Mouse (Mus musculus) midbrain, embryonic 13.5 days (tissue): ENCODE results near the gene Sertad4. TPM values are rescaled to one million over a fixed set of nuclear protein-coding genes. Genes with fewer than 3 reads are reported as not detected.
A peak's percentile ranks its signal among the peaks of the same experiment; 100 is the strongest.

Experiments used
- ATAC-seq: fragments of 200-750 bp; cut with Nextera tagmentation; 2 replicates; pipeline ENCODE4 v1.8.0; 2017; ENCODE audit warnings: mild to moderate bottlenecking, moderate TSS enrichment, moderate library complexity
- H3K27ac ChIP-seq: fragments of 300-500 bp; sonication (generic); 2 replicates; pipeline ENCODE4 v1.5.1; 2015; ENCODE audit warnings: inconsistent platforms, mild to moderate bottlenecking, moderate library complexity
- H3K27me3 ChIP-seq: fragments of 300-500 bp; sonication (generic); 2 replicates; pipeline ENCODE4 v1.6.1; 2015; ENCODE audit warnings: mild to moderate bottlenecking, inconsistent platforms
- H3K36me3 ChIP-seq: fragments of 300-500 bp; sonication (generic); 2 replicates; pipeline ENCODE4 v1.6.1; 2015; ENCODE audit warnings: mild to moderate bottlenecking, inconsistent platforms
- H3K4me1 ChIP-seq: fragments of 300-500 bp; sonication (generic); replicated peaks from 2 replicates; pipeline ENCODE4 v1.6.1; 2015; ENCODE audit warnings: inconsistent platforms
- H3K4me2 ChIP-seq: fragments of 300-500 bp; sonication (generic); replicated peaks from 2 replicates; pipeline ENCODE4 v1.6.1; 2015; ENCODE audit warnings: moderate library complexity, mild to moderate bottlenecking, inconsistent platforms
- H3K4me3 ChIP-seq: fragments of 300-500 bp; sonication (generic); replicated peaks from 2 replicates; pipeline ENCODE4 v1.5.1; 2015; ENCODE audit warnings: mild to moderate bottlenecking, inconsistent platforms
- H3K9ac ChIP-seq: fragments of 300-500 bp; sonication (generic); replicated peaks from 2 replicates; pipeline ENCODE4 v1.6.1; 2015; ENCODE audit warnings: mild to moderate bottlenecking, inconsistent platforms
- H3K9me3 ChIP-seq: fragments of 300-500 bp; sonication (generic); 2 replicates; pipeline ENCODE4 v1.6.1; 2016; ENCODE audit warnings: mild to moderate bottlenecking, inconsistent platforms
- WGBS: fragments of 180-500 bp; shearing (Covaris S2); methylation state at CpG from one replicate; pipeline ENCODE4 v1.1.7; 2015; 5-methylcytosine and 5-hydroxymethylcytosine counted together
- polyA plus RNA-seq: library from polyadenylated mRNA; unstranded; fragments of >200 nt; fragmentation: Nextera tagmentation; extraction: Ambion mirVana; gene quantifications from 2 replicates; pipeline ENCODE4 v1.2.1, GENCODE M21; 2015

Gene Sertad4
- 33.2 and 38.7 TPM in 2 replicates for polyA plus RNA-seq

- Histone ChIP-seq H3K9ac (peak within 1 kb of the TSS; percentile 97), H3K36me3 (no peaks in the 10 kb centered on the region), H3K4me1 (peaks cover 54% of the 10 kb centered on the region), H3K4me3 (peak within 1 kb of the TSS; percentile 73), H3K9me3 (no peaks in the 10 kb centered on the region), H3K4me2 (peak within 1 kb of the TSS; percentile 87), H3K27me3 (peaks cover 27% of the 10 kb centered on the region), H3K27ac (peak within 1 kb of the TSS; percentile 97)
- WGBS: under 1% methylated on average over 70 of the region's 75 CpGs
- ATAC-seq: peak; percentile 61
These were observed at the start of gene Sertad4 for GRCm38 (mm10) chr1:192855474-192856230. Gene Sertad4, minus strand, starts transcription at chr1:192855756.

DNA sequence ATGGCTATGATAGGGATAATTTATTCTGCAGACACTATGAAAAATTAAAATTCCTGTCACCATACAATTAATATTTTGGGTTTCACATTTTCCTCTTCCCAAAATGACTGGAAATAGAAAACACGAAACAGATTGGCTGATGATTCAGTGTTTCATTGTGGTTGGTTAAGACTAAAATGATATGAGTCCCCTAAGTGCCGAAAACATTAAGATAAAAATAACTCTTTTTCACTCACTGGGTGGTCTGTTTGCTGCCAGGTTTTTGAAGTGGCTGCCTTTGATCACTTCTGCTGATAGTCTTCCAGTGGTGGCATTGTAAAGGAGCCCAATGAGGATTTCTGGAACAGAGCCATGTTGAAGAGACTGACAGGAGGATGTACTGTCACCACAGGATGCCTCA lies 46.0 kb upstream of the Sertad4 start:
- no peak overlapping the region for H3K9ac ChIP-seq
- no peaks in the 10 kb centered on the region for H3K9me3 ChIP-seq
- no peak overlapping the region for H3K4me3 ChIP-seq
- 93% methylated on average over 2 of the region's 2 CpGs for WGBS
- H3K4me1 ChIP-seq: no peaks in the 10 kb centered on the region
- H3K27me3 ChIP-seq: no peaks in the 10 kb centered on the region
- H3K36me3 ChIP-seq: peaks cover 8% of the 10 kb centered on the region; the same call in 1 of the 2 replicates
- H3K27ac ChIP-seq: no peak overlapping the region
- no peak overlapping the region for H3K4me2 ChIP-seq
- no peak for ATAC-seq

- Histone ChIP-seq H3K27ac (no peak overlapping the region), H3K9me3 (no peaks in the 10 kb centered on the region)
- WGBS: 85% methylated on average over 3 of the region's 3 CpGs
These were observed 45.4 kb upstream of the Sertad4 start for GRCm38 (mm10) chr1:192900913-192901312.

GRCm38 (mm10) chr1:192898742-192899141 lies 43.2 kb upstream of the Sertad4 start:
- H3K9ac ChIP-seq: no peak overlapping the region
- ATAC-seq: no peak
- peaks cover 13% of the 10 kb centered on the region; the same call in 1 of the 2 replicates for H3K36me3 ChIP-seq
- 17% methylated on average over 2 of the region's 2 CpGs for WGBS
- no peak overlapping the region for H3K4me3 ChIP-seq
- H3K27me3 ChIP-seq: no peaks in the 10 kb centered on the region
- no peak overlapping the region for H3K4me2 ChIP-seq
- no peak overlapping the region for H3K27ac ChIP-seq
- H3K4me1 ChIP-seq: no peaks in the 10 kb centered on the region
- H3K9me3 ChIP-seq: no peaks in the 10 kb centered on the region

More at GRCm38 (mm10) chr1:192900913-192901312, 45.4 kb upstream of the Sertad4 start:
- Histone ChIP-seq H3K4me3 (no peak overlapping the region), H3K9ac (no peak overlapping the region), H3K4me2 (no peak overlapping the region), H3K4me1 (no peaks in the 10 kb centered on the region), H3K36me3 (peaks cover 13% of the 10 kb centered on the region; the same call in 1 of the 2 replicates), H3K27me3 (no peaks in the 10 kb centered on the region)
- ATAC-seq: no peak

DNA sequence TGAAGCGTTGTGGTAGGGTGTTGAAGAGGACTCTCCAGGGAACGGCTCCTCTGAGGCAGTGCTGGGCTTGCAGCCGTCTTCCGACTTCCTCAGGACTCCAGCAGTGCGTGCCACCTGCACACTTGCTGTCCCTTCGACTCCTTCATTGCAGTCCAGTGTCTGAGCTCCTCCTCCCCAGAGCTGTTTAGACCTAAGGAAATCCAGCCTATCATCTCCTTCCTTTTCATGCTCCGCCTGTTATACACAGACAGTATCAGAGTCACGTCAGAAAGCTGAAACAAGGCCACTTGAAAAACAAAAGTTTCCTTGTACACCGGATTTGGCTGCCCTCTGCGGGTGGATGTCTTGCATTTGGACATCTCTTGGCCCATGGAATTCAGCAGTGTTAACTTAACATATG lies 41.7 kb upstream of the Sertad4 start:
- H3K4me2 ChIP-seq: no peak overlapping the region
- WGBS: 68% methylated on average over 10 of the region's 10 CpGs
- no peaks in the 10 kb centered on the region for H3K4me1 ChIP-seq
- no peak overlapping the region for H3K9ac ChIP-seq
- no peak overlapping the region for H3K27ac ChIP-seq
- no peaks in the 10 kb centered on the region for H3K9me3 ChIP-seq
- H3K36me3 ChIP-seq: peaks cover 13% of the 10 kb centered on the region; the same call in 1 of the 2 replicates
- no peaks in the 10 kb centered on the region for H3K27me3 ChIP-seq
- no peak for ATAC-seq
- no peak overlapping the region for H3K4me3 ChIP-seq

DNA sequence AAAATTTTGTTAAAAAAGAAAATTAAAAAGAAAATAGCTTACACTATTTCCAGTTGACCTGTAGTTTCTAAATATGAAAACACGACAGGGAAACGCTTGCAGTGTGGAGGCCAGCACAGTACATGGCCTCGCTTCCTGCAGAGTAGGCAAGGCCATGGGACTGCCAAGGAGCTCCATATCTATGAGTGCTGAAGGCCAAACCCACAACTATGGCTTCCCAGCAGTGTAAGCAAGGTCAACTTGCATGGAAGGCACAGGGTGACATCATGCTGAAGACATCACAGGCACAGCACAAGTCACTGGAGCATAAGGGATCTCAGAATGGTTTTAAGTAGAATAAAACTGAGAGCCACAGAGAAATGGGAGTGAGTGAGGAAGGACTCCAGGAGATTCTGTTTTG lies 40.5 kb upstream of the Sertad4 start:
- ATAC-seq: no peak

DNA sequence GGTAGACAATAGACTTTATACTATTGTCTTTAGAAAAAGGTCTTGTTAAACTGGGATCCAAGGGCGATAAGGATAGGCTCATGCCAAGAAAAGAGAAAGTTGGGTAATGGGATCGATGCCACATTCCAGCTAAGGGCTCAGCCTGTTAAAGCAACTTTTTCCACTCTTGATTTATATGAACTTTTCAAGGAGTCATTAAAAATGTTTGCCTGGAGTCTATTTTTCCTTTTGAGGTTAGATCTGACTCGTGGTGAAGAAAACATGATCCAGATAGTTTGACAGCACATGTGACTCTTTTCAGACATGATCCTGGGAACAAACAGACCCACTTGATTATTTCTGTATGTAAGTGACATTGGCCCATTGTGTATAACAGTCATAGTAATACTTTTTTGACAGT lies 35.2 kb upstream of the Sertad4 start:
- Histone ChIP-seq H3K4me3 (no peak overlapping the region), H3K9ac (no peak overlapping the region), H3K27ac (no peak overlapping the region), H3K4me1 (no peaks in the 10 kb centered on the region), H3K9me3 (no peaks in the 10 kb centered on the region), H3K27me3 (no peaks in the 10 kb centered on the region), H3K36me3 (no peaks in the 10 kb centered on the region; the same call in 1 of the 2 replicates), H3K4me2 (no peak overlapping the region)
- ATAC-seq: no peak
- WGBS: 91% methylated on average over 3 of the region's 3 CpGs

More for the DNA sequence above, 40.5 kb upstream of the Sertad4 start:
- Histone ChIP-seq H3K4me3 (no peak overlapping the region), H3K9me3 (no peaks in the 10 kb centered on the region), H3K27me3 (no peaks in the 10 kb centered on the region), H3K36me3 (peaks cover 13% of the 10 kb centered on the region; the same call in 1 of the 2 replicates), H3K27ac (no peak overlapping the region), H3K4me1 (no peaks in the 10 kb centered on the region), H3K9ac (no peak overlapping the region), H3K4me2 (no peak overlapping the region)
- WGBS: 93% methylated on average over 3 of the region's 3 CpGs

GRCm38 (mm10) chr1:192882617-192883295 lies 27.2 kb upstream of the Sertad4 start:
- WGBS: 55% methylated on average over 2 of the region's 2 CpGs
- H3K9me3 ChIP-seq: no peaks in the 10 kb centered on the region
- ATAC-seq: no peak
- H3K4me3 ChIP-seq: no peak overlapping the region
- H3K4me1 ChIP-seq: no peaks in the 10 kb centered on the region
- H3K27ac ChIP-seq: no peak overlapping the region
- H3K36me3 ChIP-seq: no peaks in the 10 kb centered on the region
- H3K27me3 ChIP-seq: no peaks in the 10 kb centered on the region
- no peak overlapping the region for H3K4me2 ChIP-seq
- no peak overlapping the region for H3K9ac ChIP-seq

- Histone ChIP-seq H3K27me3 (no peaks in the 10 kb centered on the region), H3K9me3 (no peaks in the 10 kb centered on the region), H3K36me3 (no peaks in the 10 kb centered on the region), H3K9ac (no peak overlapping the region), H3K4me2 (no peak overlapping the region), H3K4me1 (no peaks in the 10 kb centered on the region), H3K4me3 (no peak overlapping the region), H3K27ac (no peak overlapping the region)
- WGBS: 87% methylated on average over 4 of the region's 4 CpGs
- no peak for ATAC-seq
These were observed 24.6 kb upstream of the Sertad4 start for GRCm38 (mm10) chr1:192880130-192880529.

DNA sequence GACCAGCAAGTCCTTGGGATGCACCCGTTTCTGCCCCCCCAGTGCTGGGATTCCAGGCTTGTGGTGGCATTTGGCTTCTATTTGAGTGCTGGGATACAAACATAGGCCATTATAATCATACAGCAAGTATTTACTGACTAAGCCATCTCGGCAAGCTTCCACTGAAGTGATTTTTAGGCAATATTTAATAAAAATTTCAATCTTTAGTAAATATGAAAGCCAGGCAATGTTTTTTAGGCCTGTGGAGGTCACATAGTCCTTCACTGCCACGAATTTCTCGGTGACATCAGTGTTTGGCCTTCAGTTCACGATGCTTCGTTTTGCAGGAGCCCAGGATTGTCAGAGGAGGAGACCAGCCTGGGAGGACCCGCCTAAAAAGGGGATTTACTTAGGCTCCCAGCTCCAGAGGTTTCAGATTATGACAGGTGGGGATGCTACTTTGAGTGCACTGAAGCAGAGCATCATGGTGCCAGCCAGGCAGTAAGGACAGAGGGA lies 23.6 kb upstream of the Sertad4 start:
- Histone ChIP-seq H3K9ac (no peak overlapping the region), H3K4me3 (no peak overlapping the region), H3K36me3 (no peaks in the 10 kb centered on the region), H3K4me1 (no peaks in the 10 kb centered on the region), H3K9me3 (no peaks in the 10 kb centered on the region), H3K27ac (no peak overlapping the region), H3K27me3 (no peaks in the 10 kb centered on the region), H3K4me2 (no peak overlapping the region)
- no peak for ATAC-seq
- 87% methylated on average over 7 of the region's 7 CpGs for WGBS

GRCm38 (mm10) chr1:192872841-192873240 lies 17.3 kb upstream of the Sertad4 start:
- H3K4me2 ChIP-seq: no peak overlapping the region
- H3K27ac ChIP-seq: no peak overlapping the region
- H3K4me3 ChIP-seq: no peak overlapping the region
- H3K4me1 ChIP-seq: 0 out of 2 replicates have a peak, but pooled peaks cover 5% of the 10 kb centered on the region
- no peaks in the 10 kb centered on the region for H3K36me3 ChIP-seq
- 73% methylated on average over 5 of the region's 5 CpGs for WGBS
- H3K27me3 ChIP-seq: no peaks in the 10 kb centered on the region
- ATAC-seq: no peak
- no peaks in the 10 kb centered on the region for H3K9me3 ChIP-seq
- H3K9ac ChIP-seq: no peak overlapping the region

- Histone ChIP-seq H3K4me2 (no peak overlapping the region), H3K9me3 (no peaks in the 10 kb centered on the region), H3K4me1 (0 out of 2 replicates have a peak, but pooled peaks cover 5% of the 10 kb centered on the region), H3K9ac (no peak overlapping the region), H3K36me3 (no peaks in the 10 kb centered on the region), H3K4me3 (no peak overlapping the region), H3K27ac (no peak overlapping the region), H3K27me3 (no peaks in the 10 kb centered on the region)
- 93% methylated on average over 1 of the region's 1 CpGs for WGBS
- ATAC-seq: no peak
These were observed 14.2 kb upstream of the Sertad4 start for GRCm38 (mm10) chr1:192869761-192870160.
